Mouse (Mus musculus) spleen, adult 2 months (tissue): ENCODE results near the gene Tnrc6b. TPM values are rescaled to one million over a fixed set of nuclear protein-coding genes. Genes with fewer than 3 reads are reported as not detected.

Experiments
- DNase-seq, 2 experiments: peaks; one replicate each; pipeline versions ENCODE4 v3.0.0 to v3.0.0-alpha.2; 2012 to 2021; ENCODE audit warnings: low spot score in 2 of 2, low read depth in 1 of 2
- H3K27ac ChIP-seq: fragments of 200-500 bp; 2 replicates; pipeline ENCODE4 v1.5.1; 2012; ENCODE audit warnings: low read length, inconsistent platforms; ENCODE audit not compliant: insufficient read depth
- H3K27me3 ChIP-seq: fragments of 200-500 bp; 2 replicates; pipeline ENCODE4 v1.6.1; 2012; ENCODE audit warnings: mild to moderate bottlenecking, moderate library complexity, low read length, inconsistent platforms; ENCODE audit not compliant: control insufficient read depth, insufficient read depth
- H3K36me3 ChIP-seq: fragments of 200-500 bp; 2 replicates; pipeline ENCODE4 v1.6.1; 2012; ENCODE audit warnings: mild to moderate bottlenecking, low read length, inconsistent platforms; ENCODE audit not compliant: control insufficient read depth, insufficient read depth
- H3K4me1 ChIP-seq: fragments of 200-500 bp; 2 replicates; pipeline ENCODE4 v1.6.1; 2011; ENCODE audit warnings: inconsistent platforms; ENCODE audit not compliant: control insufficient read depth, insufficient read depth, insufficient read length
- H3K4me3 ChIP-seq: fragments of 200-500 bp; 2 replicates; pipeline ENCODE4 v1.5.1; 2011; ENCODE audit warnings: mild to moderate bottlenecking, inconsistent platforms; ENCODE audit not compliant: insufficient read depth, insufficient read length; ENCODE audit errors: extremely low read depth
- CTCF ChIP-seq: fragments of 200-500 bp; IDR thresholded peaks from 2 replicates; pipeline ENCODE4 v1.5.1; 2011; ENCODE audit warnings: mild to moderate bottlenecking, inconsistent platforms; ENCODE audit not compliant: insufficient read depth, insufficient read length, insufficient replicate concordance; ENCODE audit errors: extremely low read depth
- POLR2A ChIP-seq: fragments of 200-500 bp; IDR thresholded peaks from 2 replicates; pipeline ENCODE4 v1.6.1; 2011; ENCODE audit warnings: low read depth, low read length, inconsistent platforms
- WGBS: fragments of 180-500 bp; shearing (Covaris S2); methylation state at CpG from one replicate; pipeline ENCODE4 v1.1.7; 2018; 5-methylcytosine and 5-hydroxymethylcytosine counted together
- polyA plus RNA-seq: library from polyadenylated mRNA; depleted of rRNA; stranded (reverse); fragments of >200 nt; gene quantifications from 2 replicates; pipeline ENCODE4 v1.2.3, GENCODE M21; 2012

The Tnrc6b gene
- polyA plus RNA-seq, 1 experiment, result 22.3 TPM

GRCm38 (mm10) chr15:80720249-80720648 is 9.1 kb downstream of the Tnrc6b start:
- 90% methylated on average over 5 of the region's 5 CpGs for WGBS

GRCm38 (mm10) chr15:80721861-80722260 is 10.7 kb downstream of the Tnrc6b start:
- no peak overlapping the region for H3K4me3 ChIP-seq
- no peak overlapping the region for H3K27ac ChIP-seq
- no peak for DNase-seq
- TF ChIP-seq CTCF (no peak), POLR2A (no peak)
- H3K27me3 ChIP-seq, result no peaks in the 10 kb centered on the region
- no peaks in the 10 kb centered on the region; the same call in 1 of the 2 replicates for H3K36me3 ChIP-seq
- H3K4me1 ChIP-seq, result peaks cover 10% of the 10 kb centered on the region; the same call in 1 of the 2 replicates
- 74% methylated on average over 6 of the region's 6 CpGs for WGBS

More at GRCm38 (mm10) chr15:80720249-80720648, 9.1 kb downstream of the Tnrc6b start:
- DNase-seq, result no peak
- Histone ChIP-seq H3K27me3 (no peaks in the 10 kb centered on the region), H3K4me3 (no peak overlapping the region), H3K4me1 (peaks cover 8% of the 10 kb centered on the region; the same call in 1 of the 2 replicates), H3K27ac (no peak overlapping the region), H3K36me3 (no peaks in the 10 kb centered on the region; the same call in 1 of the 2 replicates)
- TF ChIP-seq POLR2A (no peak), CTCF (no peak)

- Histone ChIP-seq H3K4me3 (no peak overlapping the region), H3K4me1 (peaks cover 10% of the 10 kb centered on the region; the same call in 1 of the 2 replicates), H3K36me3 (no peaks in the 10 kb centered on the region; the same call in 1 of the 2 replicates), H3K27ac (no peak overlapping the region), H3K27me3 (no peaks in the 10 kb centered on the region)
- no peak for TF ChIP-seq CTCF
- DNase-seq, result no peak
- 61% methylated on average over 3 of the region's 3 CpGs for WGBS
Observed at GRCm38 (mm10) chr15:80722366-80722765, 11.3 kb downstream of the Tnrc6b start.

- WGBS, result 49% methylated on average over 2 of the region's 2 CpGs
- Histone ChIP-seq H3K36me3 (no peaks in the 10 kb centered on the region), H3K4me3 (no peak overlapping the region), H3K27ac (no peak overlapping the region), H3K4me1 (peaks cover 10% of the 10 kb centered on the region; the same call in 1 of the 2 replicates), H3K27me3 (no peaks in the 10 kb centered on the region)
- TF ChIP-seq POLR2A, result no peak
- TF ChIP-seq CTCF, result no peak
- DNase-seq, result no peak
Observed at GRCm38 (mm10) chr15:80729477-80729876, 18.4 kb downstream of the Tnrc6b start.

GRCm38 (mm10) chr15:80731043-80731442 is 19.9 kb downstream of the Tnrc6b start:
- TF ChIP-seq CTCF (no peak), POLR2A (no peak)
- 89% methylated on average over 1 of the region's 1 CpGs for WGBS
- no peak for DNase-seq
- no peak overlapping the region for H3K27ac ChIP-seq
- peaks cover 10% of the 10 kb centered on the region; the same call in 1 of the 2 replicates for H3K4me1 ChIP-seq
- no peaks in the 10 kb centered on the region for H3K36me3 ChIP-seq
- H3K4me3 ChIP-seq, result no peak overlapping the region
- H3K27me3 ChIP-seq, result no peaks in the 10 kb centered on the region

- Histone ChIP-seq H3K4me1 (peaks cover 10% of the 10 kb centered on the region; the same call in 1 of the 2 replicates), H3K27ac (no peak overlapping the region), H3K36me3 (no peaks in the 10 kb centered on the region), H3K27me3 (no peaks in the 10 kb centered on the region), H3K4me3 (no peak overlapping the region)
- no peak for DNase-seq
- WGBS, result 85% methylated on average over 3 of the region's 3 CpGs
- TF ChIP-seq CTCF (no peak), POLR2A (no peak)
Observed at GRCm38 (mm10) chr15:80731511-80731910, 20.4 kb downstream of the Tnrc6b start.

GRCm38 (mm10) chr15:80732266-80733030 is 21.3 kb downstream of the Tnrc6b start:
- WGBS, result 77% methylated on average over 4 of the region's 4 CpGs
- no peak for DNase-seq
- TF ChIP-seq CTCF, result no peak
- TF ChIP-seq POLR2A, result no peak
- no peak overlapping the region for H3K4me3 ChIP-seq
- H3K27me3 ChIP-seq, result no peaks in the 10 kb centered on the region
- H3K27ac ChIP-seq, result no peak overlapping the region
- peaks cover 7% of the 10 kb centered on the region; the same call in 1 of the 2 replicates for H3K4me1 ChIP-seq
- no peaks in the 10 kb centered on the region for H3K36me3 ChIP-seq
